In the genomic region with DNA sequence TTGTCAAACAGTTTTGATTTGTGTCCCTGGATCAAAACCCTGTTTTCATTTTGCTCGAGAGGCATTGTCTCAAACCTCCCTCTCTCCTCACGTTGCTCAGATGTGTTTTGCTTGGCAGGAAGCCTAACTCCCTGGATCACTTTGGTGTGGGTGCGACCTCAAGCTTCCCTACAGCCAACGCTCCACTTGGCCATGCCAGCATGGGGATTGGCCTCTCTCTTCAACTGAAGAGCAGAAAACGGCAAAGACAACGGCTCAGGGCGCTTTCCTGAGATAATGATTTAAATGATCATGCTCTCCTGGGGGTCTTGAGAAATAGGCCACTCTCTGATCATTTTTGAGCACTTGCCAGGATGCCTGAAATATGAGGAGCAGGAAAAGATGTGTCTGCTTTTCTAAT, we compare ENCODE assay signal across 9 mouse cellular contexts.
DNase-seq lines count a peak whose midpoint lies in the region; ATAC-seq and TF ChIP-seq lines count a peak whose summit lies in the region.
"Had no signal": no experiment of that assay in that cellular context is flagged by ENCODE, and none has a peak within 500 bp of the region (broad histone marks: within the 10 kb centered on the region; RNA-seq: fewer than 3 reads in every experiment).

No protein-coding gene starts in this region.

- H3K9ac ChIP-seq in kidney, embryonic 16.5 days (replicated peaks; ENCODE audit: low read length), result no peak overlapping the region
- no peak overlapping the region for H3K9ac ChIP-seq in heart, embryonic 16.5 days (ENCODE audit: low read length)
- H3K9ac ChIP-seq: limb, embryonic 15.5 days had no signal

- peaks cover 5% of the 10 kb centered on the region for H3K4me1 ChIP-seq in kidney, embryonic 16.5 days (ENCODE audit: insufficient read depth, low read length)
- peaks cover 3% of the 10 kb centered on the region; the same call in 1 of the 2 replicates for H3K4me1 ChIP-seq in heart, embryonic 16.5 days (ENCODE audit: control insufficient read depth, insufficient read depth, low read length)
- H3K4me1 ChIP-seq in thymus, adult 2 months (replicated peaks; ENCODE audit: control insufficient read depth, insufficient read depth, low read length), result no peaks in the 10 kb centered on the region

- no peak for DNase-seq in kidney, adult 8-10 months
- DNase-seq in embryo, embryonic 11 days, result peak; percentile 25
- peak; percentile 13 to 25 for DNase-seq in lung, postnatal 4 days
- DNase-seq in frontal cortex, postnatal 25 days (ENCODE audit: low spot score in 2 of 2), result no peak
- no peak for DNase-seq in thymus, adult 2 months

- no peaks in the 10 kb centered on the region for H3K27me3 ChIP-seq in kidney, embryonic 16.5 days (ENCODE audit: insufficient read depth, low read length)
- H3K27me3 ChIP-seq in heart, embryonic 16.5 days (ENCODE audit: control insufficient read depth, insufficient read depth, low read length), result no peaks in the 10 kb centered on the region
- no peaks in the 10 kb centered on the region for H3K27me3 ChIP-seq in thymus, adult 2 months (ENCODE audit: control insufficient read depth, insufficient read depth, low read length)
- H3K27me3 ChIP-seq: limb, embryonic 15.5 days had no signal

- no peak for TF ChIP-seq CTCF in thymus, adult 2 months (IDR thresholded peaks at IDR 0.05; ENCODE audit: borderline replicate concordance, control insufficient read depth, extremely low read depth, insufficient read depth, low read length, poor library complexity)

- H3K4me2 ChIP-seq in kidney, embryonic 16.5 days (replicated peaks; ENCODE audit: low read depth, low read length), result peak overlapping the region; percentile 35
- H3K4me2 ChIP-seq in heart, embryonic 16.5 days (ENCODE audit: low read depth, low read length), result peak overlapping the region; percentile 12; the same call in 1 of the 2 replicates
- H3K4me2 ChIP-seq: limb, embryonic 15.5 days had no signal

- TF ChIP-seq POLR2A in thymus, adult 2 months (IDR thresholded peaks at IDR 0.05; ENCODE audit: control insufficient read depth, extremely low read depth, insufficient read depth, low read length, poor library complexity), result no peak

- no peaks in the 10 kb centered on the region for H3K36me3 ChIP-seq in kidney, embryonic 16.5 days (ENCODE audit: insufficient read depth, low read length)
- H3K36me3 ChIP-seq in heart, embryonic 16.5 days (ENCODE audit: control insufficient read depth, insufficient read depth), result no peaks in the 10 kb centered on the region
- H3K36me3 ChIP-seq in thymus, adult 2 months (ENCODE audit: control insufficient read depth, insufficient read depth, low read length), result no peaks in the 10 kb centered on the region
- H3K36me3 ChIP-seq: G1E; limb, embryonic 15.5 days had no signal

- peak overlapping the region; percentile 48; the same call in 1 of the 2 replicates for H3K27ac ChIP-seq in kidney, embryonic 16.5 days (ENCODE audit: low read length)
- no peak overlapping the region for H3K27ac ChIP-seq in heart, embryonic 16.5 days (ENCODE audit: low read length)
- H3K27ac ChIP-seq in thymus, adult 2 months (ENCODE audit: control insufficient read depth, insufficient read depth, low read length), result no peak overlapping the region
- H3K27ac ChIP-seq: limb, embryonic 15.5 days had no signal

- H3K9me3 ChIP-seq in kidney, embryonic 16.5 days (ENCODE audit: low read length), result no peaks in the 10 kb centered on the region
- no peaks in the 10 kb centered on the region for H3K9me3 ChIP-seq in heart, embryonic 16.5 days (replicated peaks; ENCODE audit: control insufficient read depth, low read length)
- H3K9me3 ChIP-seq: limb, embryonic 15.5 days had no signal

- 11% methylated on average over 7 of the region's 7 CpGs for WGBS in kidney, embryonic 16.5 days
- 22% methylated on average over 7 of the region's 7 CpGs for WGBS in heart, embryonic 16.5 days
- WGBS in thymus, adult 2 months, result 54% methylated on average over 7 of the region's 7 CpGs

- no peak overlapping the region for H3K4me3 ChIP-seq in kidney, embryonic 16.5 days (ENCODE audit: low read length)
- H3K4me3 ChIP-seq in heart, embryonic 16.5 days (ENCODE audit: low read length), result no peak overlapping the region
- H3K4me3 ChIP-seq in thymus, adult 2 months (ENCODE audit: control insufficient read depth, insufficient read depth, low read length), result no peak overlapping the region
- H3K4me3 ChIP-seq: limb, embryonic 15.5 days had no signal

- ATAC-seq in kidney, embryonic 16.5 days (ENCODE audit: low FRiP score, low TSS enrichment), result peak; percentile 86; the same call in 1 of the 2 replicates
- no peak; the same call in 1 of the 2 replicates for ATAC-seq in heart, embryonic 16.5 days (replicated peaks; ENCODE audit: extremely low read depth, insufficient read depth, low FRiP score)

Comparison
In these comparisons a context has a peak if more than half of its experiments do, and no peak if none do; other contexts are left out.
1. DNase-seq: peak in embryo, embryonic 11 days (single experiment) and lung, postnatal 4 days (2 of 2); none in kidney, adult 8-10 months (0 of 2), frontal cortex, postnatal 25 days (0 of 2) and thymus, adult 2 months (single experiment).